Mouse (Mus musculus) midbrain, embryonic 14.5 days (tissue): ENCODE measurements around the gene Fads2. TPM values are rescaled to one million over a fixed set of nuclear protein-coding genes. Genes with fewer than 3 reads are reported as not detected.

ENCODE experiments used
- ATAC-seq: fragments of 200-750 bp; cut with Nextera tagmentation; 2 replicates; pipeline ENCODE4 v1.8.0; 2017; ENCODE audit warnings: moderate number of reproducible peaks, moderate library complexity; ENCODE audit not compliant: low FRiP score, low TSS enrichment
- DNase-seq: peaks from one replicate; pipeline ENCODE4 v3.0.0-alpha.2; 2015
- H3K27ac ChIP-seq: fragments of 300-500 bp; sonication (generic); replicated peaks from 2 replicates; pipeline ENCODE4 v1.5.1; 2014; ENCODE audit warnings: mild to moderate bottlenecking, low read depth, low read length, moderate library complexity
- H3K27me3 ChIP-seq: fragments of 300-500 bp; sonication (generic); 2 replicates; pipeline ENCODE4 v1.6.1; 2014; ENCODE audit warnings: low read length, control low read depth, mixed read lengths; ENCODE audit not compliant: control insufficient read depth, insufficient read depth
- H3K36me3 ChIP-seq: fragments of 300-500 bp; sonication (generic); 2 replicates; pipeline ENCODE4 v1.6.1; 2014; ENCODE audit warnings: low read length, control low read depth; ENCODE audit not compliant: control insufficient read depth, insufficient read depth
- H3K4me1 ChIP-seq: fragments of 300-500 bp; sonication (generic); 2 replicates; pipeline ENCODE4 v1.6.1; 2014; ENCODE audit warnings: mild to moderate bottlenecking, antibody characterized with exemption, low read length, control low read depth; ENCODE audit not compliant: control insufficient read depth, insufficient read depth
- H3K4me2 ChIP-seq: fragments of 300-500 bp; sonication (generic); 2 replicates; pipeline ENCODE4 v1.6.1; 2014; ENCODE audit warnings: mild to moderate bottlenecking, low read length, moderate library complexity
- H3K4me3 ChIP-seq: fragments of 300-500 bp; sonication (generic); replicated peaks from 2 replicates; pipeline ENCODE4 v1.5.1; 2014; ENCODE audit warnings: low read depth, low read length
- H3K9ac ChIP-seq: fragments of 300-500 bp; sonication (generic); replicated peaks from 2 replicates; pipeline ENCODE4 v1.6.1; 2014; ENCODE audit warnings: mild to moderate bottlenecking, low read length, moderate library complexity
- H3K9me3 ChIP-seq: fragments of 300-500 bp; sonication (generic); 2 replicates; pipeline ENCODE4 v1.6.1; 2016; ENCODE audit warnings: low read length, control low read depth, mixed read lengths; ENCODE audit not compliant: control insufficient read depth
- WGBS: fragments of 180-500 bp; shearing (Covaris S2); extraction: QIAGEN DNeasy Blood & Tissue Kit; methylation state at CpG from one replicate; pipeline ENCODE4 v1.1.7; 2014; 5-methylcytosine and 5-hydroxymethylcytosine counted together
- polyA plus RNA-seq: library from polyadenylated mRNA; unstranded; fragments of >200 nt; fragmentation: Nextera tagmentation; extraction: Ambion mirVana; gene quantifications from 2 replicates; pipeline ENCODE4 v1.2.1, GENCODE M21; 2014

Gene Fads2
- polyA plus RNA-seq, 1 experiment from 2014 or later: 67.3 TPM

GRCm38 (mm10) chr19:10013913-10014312 lies 87.6 kb downstream of the Fads2 start:
- Histone ChIP-seq H3K9me3 (no peaks in the 10 kb centered on the region), H3K9ac (no peak overlapping the region), H3K27me3 (no peaks in the 10 kb centered on the region), H3K4me1 (peaks cover 10% of the 10 kb centered on the region), H3K4me2 (no peak overlapping the region), H3K36me3 (no peaks in the 10 kb centered on the region), H3K4me3 (no peak overlapping the region), H3K27ac (no peak overlapping the region)
- DNase-seq: no peak
- ATAC-seq: no peak
- WGBS: 74% methylated on average over 5 of the region's 5 CpGs

- peaks cover 4% of the 10 kb centered on the region for H3K4me1 ChIP-seq
- H3K4me3 ChIP-seq: no peak overlapping the region
- H3K27me3 ChIP-seq: no peaks in the 10 kb centered on the region
Observed at GRCm38 (mm10) chr19:10013348-10013747, 88.2 kb downstream of the Fads2 start.

GRCm38 (mm10) chr19:10012827-10013278 lies 88.7 kb downstream of the Fads2 start:
- WGBS: 50% methylated on average over 6 of the region's 6 CpGs
- peaks cover 2% of the 10 kb centered on the region; the same call in 1 of the 2 replicates for H3K4me1 ChIP-seq

More at GRCm38 (mm10) chr19:10013348-10013747, 88.2 kb downstream of the Fads2 start:
- DNase-seq (no peak), ATAC-seq (no peak)
- H3K27ac ChIP-seq: no peak overlapping the region
- no peak overlapping the region for H3K9ac ChIP-seq
- H3K4me2 ChIP-seq: no peak overlapping the region
- WGBS: 57% methylated on average over 3 of the region's 3 CpGs
- H3K9me3 ChIP-seq: no peaks in the 10 kb centered on the region
- H3K36me3 ChIP-seq: no peaks in the 10 kb centered on the region

More at GRCm38 (mm10) chr19:10012827-10013278, 88.7 kb downstream of the Fads2 start:
- Histone ChIP-seq H3K4me3 (no peak overlapping the region), H3K27me3 (no peaks in the 10 kb centered on the region), H3K4me2 (no peak overlapping the region), H3K36me3 (no peaks in the 10 kb centered on the region), H3K9me3 (no peaks in the 10 kb centered on the region), H3K9ac (no peak overlapping the region), H3K27ac (no peak overlapping the region)
- no peak for ATAC-seq
- DNase-seq: no peak

Other genes with a start within 250 kb of the Fads2 start
- gene Incenp, start 202.2 kb downstream of the Fads2 start, polyA plus RNA-seq: 18.1 and 21.7 TPM in 2 replicates
- 1,308 and 1,477 TPM in 2 replicates for gene Fth1, start 121.1 kb downstream of the Fads2 start, polyA plus RNA-seq
- gene Best1, start 100.1 kb downstream of the Fads2 start, polyA plus RNA-seq: 2.1 and 2.5 TPM in 2 replicates
- gene Rab3il1, start 100.1 kb downstream of the Fads2 start, polyA plus RNA-seq: 13.3 and 19.2 TPM in 2 replicates
- gene Fads3, start 60.2 kb downstream of the Fads2 start, polyA plus RNA-seq: 15.4 and 17.8 TPM in 2 replicates
- 125 and 152 TPM in 2 replicates for gene Fads1, start 81.1 kb upstream of the Fads2 start, polyA plus RNA-seq
- 363 and 446 TPM in 2 replicates for gene Tmem258, start 102.3 kb upstream of the Fads2 start, polyA plus RNA-seq
- gene Fen1, start 102.4 kb upstream of the Fads2 start, polyA plus RNA-seq: 24.8 and 31.0 TPM in 2 replicates
- gene Myrf, start 139.0 kb upstream of the Fads2 start, polyA plus RNA-seq: 0.49 and 0.75 TPM in 2 replicates
- gene Dagla, start 203.1 kb upstream of the Fads2 start, polyA plus RNA-seq: 9.4 and 9.8 TPM in 2 replicates